Mouse (Mus musculus) central nervous system, embryonic 11.5 days (tissue): ENCODE results near the gene Fbxw28. TPM values are rescaled to one million over a fixed set of nuclear protein-coding genes. Genes with fewer than 3 reads are reported as not detected.

Experiments
- polyA plus RNA-seq: library from polyadenylated mRNA; depleted of rRNA; stranded (reverse); fragments of >200 nt; gene quantifications from 2 replicates; pipeline ENCODE4 v1.2.3, GENCODE M21; 2012; rRNA removed

Fbxw28 gene
- polyA plus RNA-seq, result not detected in 2 replicates

DNA sequence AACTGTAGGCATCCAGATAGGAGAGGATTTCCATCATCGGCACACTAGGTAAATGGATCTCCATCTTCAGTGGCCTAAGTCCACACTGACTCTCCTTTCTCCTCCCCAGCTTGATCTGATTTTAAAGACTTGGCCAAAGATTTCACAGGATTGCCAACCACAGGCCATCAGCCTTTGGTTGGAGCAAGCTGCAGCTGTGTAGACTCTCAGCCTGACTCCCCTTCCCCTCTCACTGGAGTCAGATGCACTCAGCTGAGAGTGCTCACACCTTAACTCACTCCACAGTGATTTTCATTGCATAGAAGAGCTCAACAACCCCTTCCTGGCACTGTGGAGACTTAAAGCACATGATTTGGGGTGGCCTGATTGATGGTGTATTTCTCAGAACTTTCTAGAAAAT, at the start of gene Fbxw28:
Gene Fbxw28 (minus strand): TSS at position 101 of the 400 bp plus-strand sequence.

DNA sequence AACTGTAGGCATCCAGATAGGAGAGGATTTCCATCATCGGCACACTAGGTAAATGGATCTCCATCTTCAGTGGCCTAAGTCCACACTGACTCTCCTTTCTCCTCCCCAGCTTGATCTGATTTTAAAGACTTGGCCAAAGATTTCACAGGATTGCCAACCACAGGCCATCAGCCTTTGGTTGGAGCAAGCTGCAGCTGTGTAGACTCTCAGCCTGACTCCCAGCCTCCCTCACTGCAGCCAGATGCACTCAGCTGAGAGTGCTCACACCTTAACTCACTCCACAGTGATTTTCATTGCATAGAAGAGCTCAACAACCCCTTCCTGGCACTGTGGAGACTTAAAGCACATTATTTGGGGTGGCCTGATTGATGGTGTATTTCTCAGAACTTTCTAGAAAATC, 51.9 kb downstream of the Fbxw28 start, which contains the start of gene Fbxw14:
Gene Fbxw14 (minus strand): TSS at position 101 of the 400 bp plus-strand sequence.

Other genes starting within 250 kb of the Fbxw28 start
- gene Plxnb1, start 244.3 kb downstream of the Fbxw28 start, polyA plus RNA-seq, result 61.2 and 70.5 TPM in 2 replicates
- not detected in 2 replicates for gene Fbxw21, start 177.6 kb downstream of the Fbxw28 start, polyA plus RNA-seq
- not detected in 2 replicates for gene Fbxw13, start 143.7 kb downstream of the Fbxw28 start, polyA plus RNA-seq
- not detected in 2 replicates for gene Fbxw20, start 104.9 kb downstream of the Fbxw28 start, polyA plus RNA-seq
- gene Fbxw14, start 52.0 kb downstream of the Fbxw28 start, polyA plus RNA-seq, result not detected in 2 replicates
- gene Fbxw22, start 64.6 kb upstream of the Fbxw28 start, polyA plus RNA-seq, result not detected in 2 replicates
- gene Fbxw16, start 109.5 kb upstream of the Fbxw28 start, polyA plus RNA-seq, result not detected in 2 replicates
- gene Fbxw19, start 156.2 kb upstream of the Fbxw28 start, polyA plus RNA-seq, result not detected in 2 replicates
- gene Fbxw15, start 228.6 kb upstream of the Fbxw28 start, polyA plus RNA-seq, result 0.09 and 0.20 TPM in 2 replicates